Mouse (Mus musculus) stomach, embryonic 16.5 days (tissue): ENCODE data around the gene Gpatch8. TPM values are rescaled to one million over a fixed set of nuclear protein-coding genes. Genes with fewer than 3 reads are reported as not detected.

Experiments
- ATAC-seq: fragments of 200-750 bp; cut with Nextera tagmentation; 2 replicates; pipeline ENCODE4 v1.8.0; 2017; ENCODE audit warnings: moderate number of reproducible peaks, moderate TSS enrichment; ENCODE audit not compliant: insufficient read depth, low FRiP score
- H3K27ac ChIP-seq: fragments of 300-500 bp; sonication (generic); 2 replicates; pipeline ENCODE4 v1.5.1; 2014; ENCODE audit warnings: low read length
- H3K27me3 ChIP-seq: fragments of 300-500 bp; sonication (generic); 2 replicates; pipeline ENCODE4 v1.6.1; 2014; ENCODE audit warnings: low read length, control low read depth, mixed read lengths; ENCODE audit not compliant: control insufficient read depth, insufficient read depth
- H3K36me3 ChIP-seq: fragments of 300-500 bp; sonication (generic); 2 replicates; pipeline ENCODE4 v1.6.1; 2014; ENCODE audit warnings: low read length; ENCODE audit not compliant: control insufficient read depth, insufficient read depth
- H3K4me1 ChIP-seq: fragments of 300-500 bp; sonication (generic); 2 replicates; pipeline ENCODE4 v1.6.1; 2014; ENCODE audit warnings: low read length, control low read depth, mixed read lengths; ENCODE audit not compliant: control insufficient read depth, insufficient read depth
- H3K4me2 ChIP-seq: fragments of 300-500 bp; sonication (generic); 2 replicates; pipeline ENCODE4 v1.6.1; 2014; ENCODE audit warnings: low read depth, low read length, mixed read lengths
- H3K4me3 ChIP-seq: fragments of 300-500 bp; sonication (generic); replicated peaks from 2 replicates; pipeline ENCODE4 v1.5.1; 2014; ENCODE audit warnings: mild to moderate bottlenecking, low read length
- H3K9ac ChIP-seq: fragments of 300-500 bp; sonication (generic); 2 replicates; pipeline ENCODE4 v1.6.1; 2014; ENCODE audit warnings: low read length
- H3K9me3 ChIP-seq: fragments of 300-500 bp; sonication (generic); replicated peaks from 2 replicates; pipeline ENCODE4 v1.6.1; 2016; ENCODE audit warnings: low read length, control low read depth; ENCODE audit not compliant: control insufficient read depth
- WGBS: fragments of 180-500 bp; shearing (Covaris S2); extraction: QIAGEN DNeasy Blood & Tissue Kit; methylation state at CpG from one replicate; pipeline ENCODE4 v1.1.7; 2014; 5-methylcytosine and 5-hydroxymethylcytosine counted together
- polyA plus RNA-seq: library from polyadenylated mRNA; unstranded; fragments of >200 nt; fragmentation: Nextera tagmentation; extraction: Ambion mirVana; gene quantifications from 2 replicates; pipeline ENCODE4 v1.2.1, GENCODE M21; 2015

The Gpatch8 gene
- polyA plus RNA-seq, 1 experiment from 2014 or later = 34.9 TPM

GRCm38 (mm10) chr11:102586445-102587130, 30.4 kb upstream of the Gpatch8 start:
- Histone ChIP-seq H3K27me3 (no peaks in the 10 kb centered on the region), H3K4me3 (no peak overlapping the region), H3K36me3 (no peaks in the 10 kb centered on the region), H3K9ac (no peak overlapping the region), H3K4me1 (peaks cover 9% of the 10 kb centered on the region), H3K27ac (no peak overlapping the region), H3K9me3 (no peaks in the 10 kb centered on the region), H3K4me2 (no peak overlapping the region)
- 90% methylated on average over 4 of the region's 4 CpGs for WGBS
- no peak for ATAC-seq

DNA sequence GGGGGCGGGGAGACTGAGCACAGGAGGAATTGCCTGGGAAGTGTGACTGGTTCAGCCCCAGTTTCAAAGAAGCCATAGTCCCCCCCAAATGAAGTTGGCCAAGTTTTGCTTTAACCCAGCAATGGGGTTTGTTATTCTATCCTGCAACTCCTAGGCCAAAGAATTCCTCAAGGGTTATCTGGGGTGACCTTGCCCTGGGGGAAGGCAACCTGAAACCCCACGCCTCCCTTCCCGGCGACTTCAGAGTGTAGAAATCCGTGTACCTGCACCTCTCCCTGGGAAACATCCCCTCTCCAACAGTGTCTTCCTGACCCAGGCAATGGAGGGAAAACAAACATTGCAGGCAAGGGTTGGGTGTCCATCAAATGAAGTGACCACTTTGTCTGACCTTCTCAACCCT, 26.5 kb upstream of the Gpatch8 start:
- WGBS = 27% methylated on average over 5 of the region's 5 CpGs
- peak overlapping the region; percentile 37; the same call in 1 of the 2 replicates for H3K9ac ChIP-seq
- H3K36me3 ChIP-seq = no peaks in the 10 kb centered on the region
- H3K27me3 ChIP-seq = no peaks in the 10 kb centered on the region
- H3K9me3 ChIP-seq = no peaks in the 10 kb centered on the region
- no peak overlapping the region for H3K4me2 ChIP-seq
- H3K4me1 ChIP-seq = peaks cover 28% of the 10 kb centered on the region
- H3K27ac ChIP-seq = peak overlapping the region; percentile 82
- ATAC-seq = no peak
- H3K4me3 ChIP-seq = no peak overlapping the region

DNA sequence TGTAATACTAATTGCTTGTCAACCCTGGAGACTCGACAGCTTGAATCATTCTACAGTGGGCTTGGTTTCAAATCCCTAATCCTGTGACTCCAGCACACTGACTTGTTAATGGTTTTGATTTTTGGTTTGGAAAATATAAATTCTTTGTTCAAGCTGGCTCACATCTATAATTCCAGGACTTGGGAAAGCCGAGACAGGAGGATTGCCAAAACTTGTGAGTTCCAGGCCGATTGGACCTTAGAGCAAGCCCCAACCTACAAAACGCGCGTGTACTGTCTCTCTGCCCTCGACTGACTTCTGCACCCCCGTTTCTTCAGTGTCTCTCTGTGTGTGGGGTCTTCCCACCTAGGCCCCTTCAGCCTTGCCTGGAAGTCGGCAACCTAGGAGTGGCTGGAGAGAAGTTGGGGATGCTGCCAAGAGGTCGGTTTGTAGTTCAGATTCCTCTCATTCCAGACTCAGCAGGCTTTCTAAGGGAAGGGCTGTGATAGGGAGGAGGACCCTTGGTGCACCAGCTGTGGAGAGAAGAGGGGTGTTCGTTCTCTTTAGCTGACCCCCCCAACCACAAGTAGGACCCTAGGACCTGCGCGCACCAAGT, 25.9 kb upstream of the Gpatch8 start:
- Histone ChIP-seq H3K4me2 (no peak overlapping the region), H3K4me1 (peaks cover 28% of the 10 kb centered on the region), H3K4me3 (no peak overlapping the region), H3K27ac (peak overlapping the region; percentile 82), H3K27me3 (no peaks in the 10 kb centered on the region), H3K9ac (peak overlapping the region; percentile 37; the same call in 1 of the 2 replicates), H3K9me3 (no peaks in the 10 kb centered on the region), H3K36me3 (no peaks in the 10 kb centered on the region)
- 18% methylated on average over 13 of the region's 13 CpGs for WGBS
- ATAC-seq = peak; percentile 8; the same call in 1 of the 2 replicates

DNA sequence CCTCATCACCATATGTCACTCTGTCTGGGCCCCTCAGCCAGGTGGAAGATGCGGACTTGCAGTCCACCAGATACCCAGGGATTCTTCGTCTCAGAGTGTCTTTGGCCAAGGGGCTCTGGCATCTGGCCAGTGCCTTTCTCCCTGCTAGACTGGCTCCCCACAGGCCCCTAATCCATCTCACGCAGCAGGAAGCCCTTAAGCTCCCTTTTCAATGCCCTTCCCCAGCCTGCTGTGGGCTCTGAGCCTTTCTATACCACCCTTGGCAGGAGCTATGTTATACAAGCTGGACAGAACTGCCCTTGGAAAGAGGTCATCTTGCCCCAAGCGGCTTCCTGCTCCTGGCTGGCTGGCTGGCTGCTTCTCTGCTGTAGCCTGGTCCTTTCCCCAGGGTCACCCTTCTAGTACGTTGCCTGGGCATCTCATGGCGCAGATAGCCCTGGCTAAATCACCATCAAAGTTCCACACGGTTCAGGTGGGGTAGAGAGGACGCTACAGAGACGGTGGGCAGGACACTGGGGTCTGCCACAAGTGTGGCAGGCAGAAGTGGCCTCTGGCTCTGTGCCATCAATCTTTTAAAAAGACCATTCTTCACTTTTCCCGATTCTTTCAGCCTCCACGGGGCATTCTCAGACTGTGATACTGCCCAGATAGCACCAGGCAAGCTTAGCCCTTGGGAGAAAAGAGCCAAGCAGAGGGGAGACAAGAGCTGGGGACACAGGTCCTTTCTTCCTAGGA, 25.3 kb upstream of the Gpatch8 start:
- no peak overlapping the region for H3K4me2 ChIP-seq
- H3K4me1 ChIP-seq = peaks cover 28% of the 10 kb centered on the region
- 0 out of 2 replicates have a peak, but pooled peaks have one; percentile 10 for ATAC-seq
- no peaks in the 10 kb centered on the region for H3K27me3 ChIP-seq
- no peak overlapping the region for H3K9ac ChIP-seq
- H3K4me3 ChIP-seq = no peak overlapping the region
- 30% methylated on average over 11 of the region's 11 CpGs for WGBS
- H3K9me3 ChIP-seq = no peaks in the 10 kb centered on the region
- H3K27ac ChIP-seq = peak overlapping the region; percentile 82
- no peaks in the 10 kb centered on the region for H3K36me3 ChIP-seq

DNA sequence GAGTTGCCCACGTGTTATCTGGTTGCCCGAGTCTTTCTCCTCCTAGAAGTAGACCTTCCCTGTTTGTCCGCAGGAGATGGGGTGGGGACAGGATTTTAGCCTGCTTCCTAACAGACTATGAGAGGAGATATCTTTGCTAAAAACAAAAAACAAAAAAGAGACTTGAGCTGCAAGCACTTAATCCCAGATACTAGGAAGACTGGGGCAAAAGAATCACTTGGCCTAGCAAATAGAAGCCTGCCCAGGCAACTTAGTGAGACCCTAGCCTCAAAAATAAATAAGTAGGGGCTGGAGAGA, 23.8 kb upstream of the Gpatch8 start:
- peak overlapping the region; percentile 34 for H3K4me3 ChIP-seq
- no peak for ATAC-seq

DNA sequence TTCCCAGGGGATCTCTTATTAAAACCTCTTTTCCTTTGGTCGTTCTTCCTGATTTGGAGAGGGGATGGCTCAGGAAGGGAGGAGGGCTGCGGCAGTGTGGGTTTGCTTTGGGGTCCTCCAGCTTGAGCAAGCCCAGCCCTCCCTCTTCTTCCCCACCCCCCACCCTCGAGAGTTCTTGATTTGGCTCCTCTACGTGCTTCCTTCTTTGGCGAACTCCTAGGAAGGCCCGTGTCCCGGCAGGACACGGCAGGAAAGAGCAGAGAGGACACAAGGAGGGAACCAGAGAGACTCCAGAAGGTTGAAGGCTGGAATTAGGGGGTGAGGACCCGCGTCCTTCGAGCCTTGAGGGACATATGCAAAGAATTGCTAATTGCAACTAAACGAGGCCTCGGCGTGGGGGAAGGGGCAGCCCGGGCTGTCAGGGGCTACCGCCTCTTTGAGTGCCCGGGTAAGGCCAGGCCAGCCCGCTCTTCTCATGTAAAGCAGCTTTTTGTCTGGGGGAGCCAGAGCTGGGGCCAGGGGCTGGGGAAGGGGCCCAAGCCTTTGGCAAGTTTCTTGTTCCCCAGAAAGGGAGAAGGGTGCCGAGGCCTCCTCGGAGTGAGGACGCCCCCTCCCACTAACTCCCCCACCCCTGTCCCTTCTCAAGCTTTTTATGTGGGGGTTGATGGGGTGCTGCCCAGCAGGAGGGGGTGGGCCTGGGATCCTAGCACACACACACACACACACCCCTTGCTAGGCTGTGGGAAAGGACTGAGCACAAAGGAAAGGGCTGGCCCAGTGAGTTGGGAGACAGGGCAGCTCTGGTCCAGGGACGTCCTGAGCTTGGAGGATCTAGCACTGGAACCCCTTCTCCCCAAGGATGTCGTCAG, 23.2 kb upstream of the Gpatch8 start, which contains the start of gene Gm11627:
Gm11627 (minus strand) TSS at position 297 of the 869 bp plus-strand sequence.
- ATAC-seq = peak; percentile 73
- 15% methylated on average over 23 of the region's 23 CpGs for WGBS

More for the DNA sequence above, 23.8 kb upstream of the Gpatch8 start:
- 57% methylated on average over 3 of the region's 3 CpGs for WGBS
- Histone ChIP-seq H3K4me2 (peak overlapping the region; percentile 55), H3K4me1 (peaks cover 28% of the 10 kb centered on the region), H3K9ac (peak overlapping the region; percentile 79), H3K9me3 (no peaks in the 10 kb centered on the region), H3K27me3 (no peaks in the 10 kb centered on the region), H3K36me3 (no peaks in the 10 kb centered on the region), H3K27ac (peak overlapping the region; percentile 97)

DNA sequence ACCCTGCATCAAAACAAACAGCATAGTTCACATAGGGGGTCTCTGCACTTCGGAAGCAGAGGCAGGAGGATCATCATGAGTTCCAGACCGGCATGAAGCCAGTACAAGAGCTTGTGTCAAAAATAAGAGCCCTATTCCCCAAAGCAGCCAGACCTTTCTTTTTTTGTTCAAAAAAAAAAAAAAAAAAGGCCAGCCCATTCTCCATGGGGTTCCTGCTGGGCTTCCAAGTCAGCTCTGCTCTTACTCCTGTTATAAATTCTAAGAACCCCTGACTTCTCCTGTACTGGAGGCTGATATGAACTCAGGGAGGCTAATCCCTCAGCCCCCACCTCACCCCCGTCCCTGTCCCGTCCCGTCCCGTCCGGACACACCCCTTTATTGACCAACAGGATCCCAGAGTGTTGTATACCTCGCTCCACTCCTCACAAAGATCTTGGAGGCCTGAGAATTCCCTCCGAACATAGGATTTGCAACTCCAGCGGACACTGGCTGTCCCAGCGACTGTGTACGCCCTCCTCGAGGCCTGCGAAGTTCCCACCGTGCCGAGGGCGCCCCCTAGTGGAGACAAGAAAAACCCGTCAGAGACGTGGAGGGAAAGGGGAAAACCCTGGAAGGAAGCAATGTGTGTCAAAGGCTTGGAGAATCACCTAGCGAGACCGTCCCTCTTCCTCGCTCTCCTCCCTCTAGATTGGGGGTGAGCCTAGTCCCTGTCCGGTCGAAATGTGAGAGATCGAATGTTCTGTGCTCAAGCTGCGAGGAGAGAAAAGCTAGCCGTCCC, 22.3 kb upstream of the Gpatch8 start:
- Histone ChIP-seq H3K36me3 (no peaks in the 10 kb centered on the region), H3K27me3 (no peaks in the 10 kb centered on the region), H3K4me1 (peaks cover 28% of the 10 kb centered on the region), H3K27ac (peak overlapping the region; percentile 97), H3K9me3 (no peaks in the 10 kb centered on the region), H3K4me2 (peak overlapping the region; percentile 55), H3K9ac (peak overlapping the region; percentile 79), H3K4me3 (peak overlapping the region; percentile 34)
- ATAC-seq = peak; percentile 61
- WGBS = 8% methylated on average over 27 of the region's 27 CpGs

More for the DNA sequence above, 23.2 kb upstream of the Gpatch8 start, which contains the start of gene Gm11627:
- Histone ChIP-seq H3K4me3 (peak within 1 kb of the TSS; percentile 34), H3K36me3 (no peaks in the 10 kb centered on the region), H3K27ac (peak within 1 kb of the TSS; percentile 97), H3K9me3 (no peaks in the 10 kb centered on the region), H3K9ac (peak within 1 kb of the TSS; percentile 79), H3K27me3 (no peaks in the 10 kb centered on the region), H3K4me1 (peaks cover 28% of the 10 kb centered on the region), H3K4me2 (peak within 1 kb of the TSS; percentile 55)

DNA sequence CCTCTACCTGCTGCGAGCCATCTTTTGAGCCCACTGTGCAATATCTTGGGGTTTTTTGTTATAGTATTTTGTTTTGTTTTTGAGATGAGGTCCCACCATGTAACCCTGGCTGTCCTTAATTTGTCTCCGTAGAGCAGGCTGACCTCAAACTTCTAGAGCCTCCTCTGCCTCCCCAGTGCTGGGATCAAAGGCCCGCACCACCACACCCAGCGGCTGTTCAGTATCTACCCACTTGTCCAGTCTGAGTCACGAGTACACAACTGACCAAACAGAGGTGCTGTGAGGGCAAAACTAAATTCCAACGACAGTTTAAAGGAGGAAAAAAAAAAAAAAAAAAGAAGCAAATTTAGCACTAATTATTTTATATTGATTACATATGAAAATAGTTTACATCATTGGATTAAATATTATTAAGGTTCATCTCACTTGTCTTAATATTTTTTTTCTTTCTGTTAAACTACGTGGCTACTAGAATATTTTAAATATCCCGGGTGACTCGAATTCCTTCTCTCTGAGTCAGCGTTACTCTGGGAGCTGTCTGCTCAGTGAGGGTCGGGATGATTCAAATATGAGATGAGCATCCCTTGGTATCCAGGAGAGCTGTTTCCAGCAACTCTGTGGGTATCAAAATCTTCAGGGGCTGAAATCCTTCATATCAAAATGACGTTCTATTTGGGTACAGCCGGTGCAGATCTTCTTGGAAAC, 20.0 kb upstream of the Gpatch8 start:
- Histone ChIP-seq H3K36me3 (no peaks in the 10 kb centered on the region), H3K4me3 (no peak overlapping the region), H3K27ac (no peak overlapping the region), H3K9ac (no peak overlapping the region), H3K4me2 (no peak overlapping the region), H3K9me3 (no peaks in the 10 kb centered on the region), H3K4me1 (peaks cover 15% of the 10 kb centered on the region), H3K27me3 (no peaks in the 10 kb centered on the region)
- no peak for ATAC-seq
- WGBS = 48% methylated on average over 13 of the region's 13 CpGs
